Mouse (Mus musculus): ENCODE results near the gene Snx9. TPM values are rescaled to one million over a fixed set of nuclear protein-coding genes. Genes with fewer than 3 reads are reported as not detected.

Gene Snx9
- polyA plus RNA-seq, 1 experiment from 2014 or later: 98.4 TPM

DNA sequence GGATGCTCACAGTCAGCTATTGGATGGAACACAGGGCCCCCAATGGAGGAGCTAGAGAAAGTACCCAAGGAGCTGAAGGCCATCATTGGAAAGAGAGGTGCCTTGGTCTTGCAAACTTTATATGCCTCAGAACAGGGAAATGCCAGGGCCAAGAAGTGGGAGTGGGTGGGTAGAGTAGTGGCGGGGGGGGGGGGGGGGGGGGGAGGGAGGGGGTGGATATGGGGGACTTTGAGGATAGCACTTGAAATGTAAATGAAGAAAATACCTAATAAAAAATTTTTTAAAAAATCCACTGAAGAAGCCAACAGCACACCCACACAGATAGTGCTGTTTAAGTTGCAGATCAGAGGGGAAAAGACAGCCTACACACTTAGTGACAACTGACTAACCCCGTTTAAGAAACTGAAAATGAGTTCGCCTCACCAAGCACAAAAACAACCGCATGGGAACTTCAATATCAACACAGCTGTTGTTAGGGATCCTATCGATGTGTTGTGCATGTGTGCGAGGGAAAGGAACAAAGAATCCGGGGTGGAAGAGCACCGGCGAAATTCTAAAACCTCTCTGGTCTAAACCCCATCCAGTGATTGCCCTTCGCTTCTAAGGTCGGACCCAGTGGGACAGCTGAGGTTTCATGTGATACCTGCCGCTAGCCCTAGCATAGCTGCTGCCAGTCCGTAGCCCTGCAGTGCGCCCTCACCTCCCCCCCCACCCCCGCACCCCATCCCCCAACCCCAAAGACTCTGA, 13.1 kb upstream of the Snx9 start:
- CTCF ChIA-PET: no interaction called here
- in situ Hi-C loops (cut with MboI; ENCODE audit: low pct_unique_long_range_greater_than_20kb): no loop called here

DNA sequence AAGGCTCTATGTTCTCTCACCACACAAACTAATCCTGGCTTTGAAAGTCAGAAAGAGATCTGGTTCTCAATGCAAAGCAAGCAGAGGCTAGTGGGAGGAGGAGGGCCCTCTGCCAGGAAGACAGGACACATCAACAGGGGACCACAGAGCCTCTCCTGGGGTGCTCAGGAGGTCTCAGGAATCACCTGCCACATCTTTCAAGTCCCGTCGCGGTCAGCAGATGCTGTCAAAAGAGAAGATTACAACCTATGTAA, 12.6 kb upstream of the Snx9 start:
- TF ChIP-seq CTCF (IDR thresholded peaks at IDR 0.05): no peak
- no peaks in the 10 kb centered on the region for H3K27me3 ChIP-seq
- POLR2A ChIA-PET: no interaction called here
- CTCF ChIA-PET: interaction anchor here (0.8 to 1.4 kb wide), 2 partner anchors 11 to 33 kb away, joined by 3 to 4 read pairs; no protein-coding TSS in a partner anchor
- in situ Hi-C loops (cut with MboI; ENCODE audit: low pct_unique_long_range_greater_than_20kb): no loop called here
- no peak for DNase-seq (ENCODE audit: low read depth, low spot score)
- no peak for ATAC-seq

More for the DNA sequence above, 13.1 kb upstream of the Snx9 start:
- DNase-seq (ENCODE audit: low read depth, low spot score) (no peak), ATAC-seq (no peak)
- POLR2A ChIA-PET: no interaction called here
- no peaks in the 10 kb centered on the region for H3K27me3 ChIP-seq
- no peak for TF ChIP-seq CTCF (IDR thresholded peaks at IDR 0.05)

DNA sequence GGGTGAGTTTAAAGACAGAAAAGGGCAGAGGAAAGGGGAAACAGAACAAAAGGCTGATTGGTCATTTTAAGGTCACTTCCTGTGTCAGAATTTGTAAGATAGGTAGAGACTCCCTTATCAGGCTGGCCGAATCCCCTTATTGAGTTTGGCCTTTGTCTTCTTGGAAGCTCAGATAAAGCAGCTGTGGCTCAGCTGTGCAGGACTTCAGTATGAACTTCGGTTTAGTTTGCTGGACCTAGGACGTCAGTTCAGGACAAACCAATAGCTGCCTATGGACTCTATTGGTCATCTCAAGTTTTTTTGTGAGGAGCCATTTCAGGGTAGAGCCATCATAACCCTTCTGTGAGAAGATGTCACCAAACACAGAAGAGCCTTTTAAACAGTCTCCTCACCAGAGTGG, 12.2 kb upstream of the Snx9 start:
- POLR2A ChIA-PET: interaction anchor here (1.3 kb wide), 1 partner anchor 28 kb away, joined by 4 read pairs; no protein-coding TSS in a partner anchor
- in situ Hi-C loops (cut with MboI; ENCODE audit: low pct_unique_long_range_greater_than_20kb): no loop called here
- no peak for TF ChIP-seq CTCF (IDR thresholded peaks at IDR 0.05)
- CTCF ChIA-PET: interaction anchor here (0.7 to 1.4 kb wide), 3 partner anchors 10 to 33 kb away, joined by 3 to 4 read pairs (median 3); no protein-coding TSS in a partner anchor
- ATAC-seq (no peak), DNase-seq (ENCODE audit: low read depth, low spot score) (no peak)
- no peaks in the 10 kb centered on the region for H3K27me3 ChIP-seq

DNA sequence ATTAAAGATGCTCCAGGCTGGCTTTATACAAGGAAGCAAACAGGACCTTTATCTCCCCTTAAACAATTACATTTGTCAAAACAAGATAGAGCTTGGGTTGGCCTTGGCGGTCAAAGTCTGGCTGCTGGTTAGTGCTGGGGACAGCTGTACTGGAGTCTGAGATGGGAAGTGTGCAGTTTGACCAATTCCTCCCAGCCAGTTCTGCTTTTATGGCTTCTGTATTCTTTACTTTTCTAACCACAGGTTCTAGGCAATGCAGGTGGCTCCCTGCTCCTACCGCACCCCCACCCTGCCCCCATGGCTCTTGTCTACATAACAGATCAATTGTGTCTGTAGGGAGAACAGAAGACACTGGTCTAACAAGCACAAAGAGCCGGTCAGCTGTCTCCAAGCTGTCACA, 11.2 kb upstream of the Snx9 start:
- in situ Hi-C loops (cut with MboI; ENCODE audit: low pct_unique_long_range_greater_than_20kb): no loop called here
- TF ChIP-seq CTCF (IDR thresholded peaks at IDR 0.05): no peak
- ChIA-PET POLR2A (interaction anchor here (1.3 kb wide), 1 partner anchor 29 kb away, joined by 4 read pairs; no protein-coding TSS in a partner anchor), CTCF (interaction anchor here (1.4 kb wide), 1 partner anchor 34 kb away, joined by 4 read pairs; no protein-coding TSS in a partner anchor)
- no peaks in the 10 kb centered on the region for H3K27me3 ChIP-seq
- ATAC-seq (no peak), DNase-seq (ENCODE audit: low read depth, low spot score) (no peak)

DNA sequence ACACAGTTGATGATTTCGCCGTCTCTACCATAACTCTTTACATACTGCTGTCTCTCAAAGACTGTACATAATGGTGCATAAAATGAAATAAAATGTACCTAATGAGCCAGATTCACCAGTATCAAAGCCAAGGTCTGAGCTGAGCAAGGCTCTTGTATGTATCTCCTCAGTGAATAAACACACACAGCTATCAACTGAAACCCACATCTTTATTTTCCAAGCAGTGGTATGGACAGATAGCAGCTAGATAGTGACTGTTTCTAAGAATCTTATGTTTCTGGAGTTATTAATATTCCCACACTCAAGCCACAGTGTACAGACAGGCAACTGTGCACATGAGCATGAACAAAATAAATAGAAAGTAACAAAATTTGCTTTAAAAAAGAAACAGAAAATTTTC, 10.7 kb upstream of the Snx9 start:
- TF ChIP-seq CTCF (IDR thresholded peaks at IDR 0.05): no peak
- DNase-seq (ENCODE audit: low read depth, low spot score): no peak
- H3K27me3 ChIP-seq: no peaks in the 10 kb centered on the region
- ChIA-PET CTCF (no interaction called here), POLR2A (interaction anchor here (0.7 to 1.3 kb wide), 2 partner anchors 11 to 29 kb away, joined by 3 to 4 read pairs; partner anchors contain the start of gene Snx9)
- ATAC-seq: no peak
- in situ Hi-C loops (cut with MboI; ENCODE audit: low pct_unique_long_range_greater_than_20kb): no loop called here

DNA sequence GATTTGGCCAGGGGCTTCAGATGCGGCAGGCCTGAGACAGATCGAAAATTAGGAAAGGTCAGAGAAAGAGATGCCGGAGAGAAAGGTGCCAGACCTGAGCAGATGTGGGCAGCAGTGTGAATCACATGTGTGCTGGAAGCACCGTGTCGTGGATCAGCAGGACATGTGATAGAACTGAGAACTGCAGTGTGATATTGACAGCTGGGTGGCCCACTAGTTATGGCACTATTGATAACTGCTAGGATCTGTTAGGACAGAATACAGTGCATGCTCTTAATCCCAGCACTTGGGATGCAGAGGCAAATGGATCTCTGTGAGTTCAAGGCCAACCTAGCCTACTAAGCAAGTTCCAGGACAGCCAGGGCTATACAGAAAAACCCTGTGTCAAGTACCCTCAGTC, 10.3 kb upstream of the Snx9 start:
- in situ Hi-C loops (cut with MboI; ENCODE audit: low pct_unique_long_range_greater_than_20kb): no loop called here
- ChIA-PET POLR2A (interaction anchor here (0.7 kb wide), 1 partner anchor 10 kb away, joined by 3 read pairs; the partner anchor contains the start of gene Snx9), CTCF (interaction anchor here (1.8 kb wide), 1 partner anchor 35 kb away, joined by 6 read pairs; no protein-coding TSS in a partner anchor)
- H3K27me3 ChIP-seq: no peaks in the 10 kb centered on the region
- no peak for TF ChIP-seq CTCF (IDR thresholded peaks at IDR 0.05)
- ATAC-seq (no peak), DNase-seq (ENCODE audit: low read depth, low spot score) (no peak)

DNA sequence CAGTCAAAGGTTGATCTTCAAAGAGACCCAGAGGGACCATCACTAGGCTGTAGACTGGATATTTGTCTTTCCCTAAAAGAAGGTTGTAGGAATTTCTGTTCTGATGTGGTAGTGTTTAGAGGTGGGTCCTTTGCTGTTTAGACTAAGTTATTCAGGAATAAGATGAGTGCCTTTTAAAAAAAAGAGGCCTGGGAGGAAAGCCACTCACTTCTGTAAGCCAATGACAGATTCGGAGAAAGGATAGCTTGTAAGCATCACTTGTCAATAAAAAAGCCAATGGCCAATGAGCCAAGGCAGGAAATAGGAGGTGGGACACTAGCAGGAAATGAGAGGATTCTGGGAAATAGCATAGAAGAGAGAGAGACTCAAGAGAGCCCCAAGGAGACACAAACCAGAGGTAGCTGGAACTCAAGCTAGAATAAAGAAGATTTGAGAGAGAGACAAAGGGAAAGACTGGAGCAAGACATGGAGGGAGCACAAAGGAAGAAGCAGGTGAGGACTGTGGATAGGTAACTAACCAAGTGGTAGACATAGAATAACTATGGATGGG, 9.8 kb upstream of the Snx9 start:
- no peak for TF ChIP-seq CTCF (IDR thresholded peaks at IDR 0.05)
- ChIA-PET CTCF (interaction anchor here (0.7 to 1.8 kb wide), 3 partner anchors 12 to 36 kb away, joined by 3 to 6 read pairs (median 3); no protein-coding TSS in a partner anchor), POLR2A (no interaction called here)
- DNase-seq (ENCODE audit: low read depth, low spot score): no peak
- H3K27me3 ChIP-seq: no peaks in the 10 kb centered on the region
- in situ Hi-C loops (cut with MboI; ENCODE audit: low pct_unique_long_range_greater_than_20kb): no loop called here
- ATAC-seq: no peak

DNA sequence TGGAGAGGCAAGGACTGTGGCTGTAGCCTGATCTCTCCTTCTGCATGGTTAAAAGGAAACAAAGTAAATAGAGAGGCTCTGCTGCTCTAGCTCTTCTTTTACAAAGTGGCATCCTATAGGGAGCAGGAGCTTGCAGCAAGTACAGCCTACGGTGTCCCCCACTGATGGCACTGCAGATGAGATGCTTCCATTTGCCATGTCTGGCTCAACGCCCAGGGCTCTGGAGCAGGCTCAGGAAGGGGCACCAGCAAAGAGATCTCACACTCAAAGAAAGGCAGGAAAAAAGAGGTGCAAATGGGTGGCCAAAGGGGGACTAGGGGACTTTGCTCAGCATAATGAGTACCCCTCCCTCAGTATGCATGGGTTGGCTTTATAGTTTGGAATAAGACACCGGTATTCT, 7.0 kb upstream of the Snx9 start:
- ATAC-seq: no peak
- CTCF ChIA-PET: interaction anchor here (2.1 kb wide), 1 partner anchor 38 kb away, joined by 7 read pairs; no protein-coding TSS in a partner anchor
- no peak for TF ChIP-seq CTCF (IDR thresholded peaks at IDR 0.05)

DNA sequence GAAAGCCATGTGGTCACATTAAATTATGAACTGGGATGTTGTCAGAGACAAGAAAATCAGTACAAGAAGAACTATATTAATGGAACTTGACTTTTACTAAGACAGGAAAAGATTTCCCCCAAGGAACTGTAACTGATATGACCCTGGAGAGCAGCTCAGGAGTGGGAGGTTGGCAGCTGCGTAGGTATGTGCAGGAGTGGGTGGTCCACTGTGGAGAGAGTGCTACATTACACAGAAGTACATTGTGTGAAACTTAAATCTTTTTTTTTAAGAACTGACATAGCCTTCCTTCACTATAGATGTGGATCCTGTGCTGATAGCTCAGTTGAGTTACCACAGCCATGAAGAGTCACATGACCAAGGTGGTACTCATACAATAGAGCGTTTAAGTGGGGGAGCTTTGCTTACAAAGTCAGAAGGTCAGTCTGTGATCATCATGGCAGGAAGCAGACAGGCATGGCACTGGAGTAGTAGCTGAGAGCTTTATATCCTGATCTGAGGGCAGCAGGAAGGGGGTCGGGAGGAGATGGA, 6.3 kb upstream of the Snx9 start:
- DNase-seq (ENCODE audit: low read depth, low spot score) (no peak), ATAC-seq (no peak)
- no peak for TF ChIP-seq CTCF (IDR thresholded peaks at IDR 0.05)
- in situ Hi-C loops (cut with MboI; ENCODE audit: low pct_unique_long_range_greater_than_20kb): no loop called here
- ChIA-PET POLR2A (no interaction called here), CTCF (interaction anchor here (0.6 to 2.1 kb wide), 3 partner anchors 8 to 39 kb away, joined by 3 to 7 read pairs (median 5); no protein-coding TSS in a partner anchor)
- no peaks in the 10 kb centered on the region for H3K27me3 ChIP-seq

More for the DNA sequence above, 7.0 kb upstream of the Snx9 start:
- H3K27me3 ChIP-seq: no peaks in the 10 kb centered on the region
- POLR2A ChIA-PET: no interaction called here
- in situ Hi-C loops (cut with MboI; ENCODE audit: low pct_unique_long_range_greater_than_20kb): no loop called here
- no peak for DNase-seq (ENCODE audit: low read depth, low spot score)

DNA sequence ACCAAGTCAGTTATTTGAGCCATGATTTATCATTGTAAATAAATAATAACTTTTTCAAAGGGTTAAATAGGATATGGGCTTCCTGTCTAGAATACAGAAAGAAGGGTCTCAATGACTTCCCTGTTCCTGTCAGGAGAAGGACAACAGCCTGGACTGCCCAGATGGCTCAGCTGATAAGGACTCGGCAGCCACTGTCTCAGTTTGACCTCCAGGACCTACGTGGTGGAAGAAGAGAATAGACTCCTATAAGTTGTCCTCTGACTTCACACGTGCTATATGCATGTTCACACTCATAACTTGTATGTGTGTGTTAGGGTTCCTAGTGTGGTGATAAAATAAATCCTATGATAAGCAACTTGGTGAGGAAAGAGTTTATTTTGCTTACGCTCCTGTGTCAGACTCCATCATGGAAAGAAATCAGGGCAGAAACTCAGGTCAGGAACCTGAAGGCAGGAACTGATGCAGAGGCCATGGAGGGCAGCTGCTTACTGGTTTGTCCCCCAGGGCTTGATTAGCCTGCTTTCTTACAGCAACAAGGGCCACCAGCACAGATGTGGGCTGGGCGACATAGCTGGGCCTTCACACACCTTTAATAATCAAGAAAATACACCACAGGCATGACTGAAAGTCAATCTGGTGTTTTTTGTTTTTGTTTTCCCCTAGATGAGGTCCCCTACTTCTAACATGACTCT, 1.4 kb upstream of the Snx9 start:
- no peak for TF ChIP-seq CTCF (IDR thresholded peaks at IDR 0.05)
- ATAC-seq: no peak
- in situ Hi-C loops (cut with MboI; ENCODE audit: low pct_unique_long_range_greater_than_20kb): loop anchor here (5.0 kb wide), 1 partner anchor 42 kb away; no protein-coding TSS in a partner anchor
- DNase-seq (ENCODE audit: low read depth, low spot score): no peak
- POLR2A ChIA-PET: interaction anchor here (0.8 to 2.0 kb wide), 2 partner anchors 33 to 42 kb away, joined by 3 to 4 read pairs; no protein-coding TSS in a partner anchor
- no peaks in the 10 kb centered on the region for H3K27me3 ChIP-seq
- CTCF ChIA-PET: interaction anchor here (0.7 to 1.5 kb wide), 5 partner anchors 11 to 50 kb away, joined by 3 to 4 read pairs (median 3); no protein-coding TSS in a partner anchor

All from Patski (cell line).